Mouse (Mus musculus) embryonic facial prominence, embryonic 13.5 days (tissue): ENCODE results near the gene Gstm4. TPM values are rescaled to one million over a fixed set of nuclear protein-coding genes. Genes with fewer than 3 reads are reported as not detected.

Experiments used
- ATAC-seq: fragments of 200-750 bp; cut with Nextera tagmentation; 2 replicates; pipeline ENCODE4 v1.8.0; 2017; ENCODE audit warnings: low read depth; ENCODE audit not compliant: insufficient number of reproducible peaks, insufficient read depth, low FRiP score, low TSS enrichment
- H3K27ac ChIP-seq: fragments of 300-500 bp; sonication (generic); 2 replicates; pipeline ENCODE4 v1.5.1; 2015; ENCODE audit warnings: moderate library complexity, mild to moderate bottlenecking, inconsistent platforms
- H3K27me3 ChIP-seq: fragments of 300-500 bp; sonication (generic); 2 replicates; pipeline ENCODE4 v1.6.1; 2015; ENCODE audit warnings: mild to moderate bottlenecking, inconsistent platforms
- H3K36me3 ChIP-seq: fragments of 300-500 bp; sonication (generic); 2 replicates; pipeline ENCODE4 v1.6.1; 2015; ENCODE audit warnings: mild to moderate bottlenecking, inconsistent platforms
- H3K4me1 ChIP-seq: fragments of 300-500 bp; sonication (generic); 2 replicates; pipeline ENCODE4 v1.6.1; 2015; ENCODE audit warnings: inconsistent platforms
- H3K4me2 ChIP-seq: fragments of 300-500 bp; sonication (generic); 2 replicates; pipeline ENCODE4 v1.6.1; 2015; ENCODE audit warnings: moderate library complexity, mild to moderate bottlenecking, inconsistent platforms
- H3K4me3 ChIP-seq: fragments of 300-500 bp; sonication (generic); 2 replicates; pipeline ENCODE4 v1.5.1; 2015; ENCODE audit warnings: mild to moderate bottlenecking, inconsistent platforms
- H3K9ac ChIP-seq: fragments of 300-500 bp; sonication (generic); 2 replicates; pipeline ENCODE4 v1.6.1; 2015; ENCODE audit warnings: mild to moderate bottlenecking, inconsistent platforms
- H3K9me3 ChIP-seq: fragments of 300-500 bp; sonication (generic); 2 replicates; pipeline ENCODE4 v1.6.1; 2016; ENCODE audit warnings: inconsistent platforms
- WGBS: fragments of 180-500 bp; shearing (Covaris S2); methylation state at CpG from one replicate; pipeline ENCODE4 v1.1.7; 2015; ENCODE audit warnings: mixed read lengths; 5-methylcytosine and 5-hydroxymethylcytosine counted together
- polyA plus RNA-seq: library from polyadenylated mRNA; unstranded; fragments of >200 nt; fragmentation: Nextera tagmentation; extraction: Ambion mirVana; gene quantifications from 2 replicates; pipeline ENCODE4 v1.2.1, GENCODE M21; 2015

Gstm4 gene
- polyA plus RNA-seq, 1 experiment from 2014 or later: 15.0 TPM

DNA sequence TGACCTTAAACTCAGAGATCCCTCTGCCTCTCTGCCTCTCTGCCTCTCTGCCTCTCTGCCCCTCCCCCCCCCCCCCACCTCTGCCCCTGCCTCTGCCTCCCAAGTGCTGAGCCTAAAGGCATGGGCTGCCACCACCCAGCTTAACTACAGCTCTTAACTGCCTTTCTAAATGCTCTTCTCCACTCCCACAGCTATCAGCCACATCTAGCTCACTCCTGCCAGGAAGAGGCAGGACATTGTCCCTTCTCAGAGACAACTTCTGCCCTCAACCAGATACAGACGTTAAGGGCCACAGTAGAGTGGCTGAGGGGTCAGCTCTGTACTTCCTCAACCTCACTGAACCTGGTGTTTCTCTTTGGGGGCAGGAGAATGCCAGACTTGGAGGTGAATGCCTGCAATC, 24.1 kb upstream of the Gstm4 start:
- Histone ChIP-seq H3K36me3 (peaks cover 16% of the 10 kb centered on the region), H3K27me3 (no peaks in the 10 kb centered on the region), H3K27ac (no peak overlapping the region), H3K4me3 (no peak overlapping the region), H3K9ac (no peak overlapping the region), H3K4me1 (peaks cover 5% of the 10 kb centered on the region; the same call in 1 of the 2 replicates), H3K4me2 (no peak overlapping the region), H3K9me3 (no peaks in the 10 kb centered on the region)
- no peak for ATAC-seq
- 20% methylated on average over 1 of the region's 1 CpGs for WGBS

DNA sequence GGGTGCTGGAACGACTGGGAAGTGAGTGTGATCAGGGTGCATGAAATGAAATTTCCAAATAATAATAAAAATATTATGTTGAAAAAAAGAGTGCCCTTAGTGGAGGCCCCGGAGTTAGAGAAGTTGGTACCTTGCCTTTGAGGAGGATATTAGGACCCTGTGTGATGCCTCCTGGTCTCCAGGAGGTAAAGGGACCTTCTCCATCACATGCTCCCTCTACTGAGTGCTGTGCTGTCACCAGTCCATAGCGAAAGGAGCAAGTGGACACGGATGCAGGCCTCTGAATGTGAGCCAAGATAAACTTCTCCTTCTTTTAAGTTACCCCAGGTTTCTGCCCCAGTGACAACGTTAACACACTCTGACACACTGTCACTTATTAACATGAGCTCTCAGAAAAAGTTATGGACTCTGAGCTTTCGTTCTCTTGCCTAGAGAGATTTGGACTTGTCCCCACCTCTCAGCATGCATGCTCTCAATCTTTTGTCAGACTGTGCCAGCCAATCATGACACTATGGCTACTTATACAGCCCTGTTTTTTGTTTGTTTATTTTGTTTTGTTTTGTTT, 22.8 kb upstream of the Gstm4 start:
- no peak for ATAC-seq
- H3K36me3 ChIP-seq: 0 out of 2 replicates have a peak, but pooled peaks cover 4% of the 10 kb centered on the region
- WGBS: 67% methylated on average over 6 of the region's 6 CpGs

DNA sequence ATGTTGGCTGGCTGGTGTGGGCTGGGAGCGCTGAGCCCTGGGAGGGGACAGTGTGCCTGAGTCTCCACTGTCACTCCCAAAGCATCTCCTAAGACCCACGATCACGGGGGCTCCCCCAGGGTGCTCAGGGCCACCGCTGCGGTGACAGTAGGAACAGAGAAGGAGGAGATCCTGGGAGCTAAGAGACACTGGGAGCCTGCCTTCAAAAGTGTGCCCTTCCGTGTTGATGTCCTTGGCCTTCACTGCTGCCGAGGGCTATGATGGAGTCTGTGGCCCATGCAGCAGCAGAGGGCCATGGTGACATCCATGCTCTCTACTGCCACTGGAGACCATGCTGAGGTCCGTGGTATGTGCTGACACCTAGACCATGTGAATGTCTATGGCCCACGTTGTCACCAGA, 20.9 kb upstream of the Gstm4 start:
- no peak overlapping the region for H3K27ac ChIP-seq
- no peak overlapping the region for H3K9ac ChIP-seq
- 81% methylated on average over 9 of the region's 9 CpGs for WGBS
- ATAC-seq: no peak
- H3K4me2 ChIP-seq: no peak overlapping the region
- H3K9me3 ChIP-seq: no peaks in the 10 kb centered on the region
- no peaks in the 10 kb centered on the region for H3K27me3 ChIP-seq
- peaks cover 5% of the 10 kb centered on the region; the same call in 1 of the 2 replicates for H3K4me1 ChIP-seq
- H3K36me3 ChIP-seq: no peaks in the 10 kb centered on the region
- H3K4me3 ChIP-seq: no peak overlapping the region

More for the DNA sequence above, 22.8 kb upstream of the Gstm4 start:
- Histone ChIP-seq H3K9ac (no peak overlapping the region), H3K4me1 (peaks cover 5% of the 10 kb centered on the region; the same call in 1 of the 2 replicates), H3K9me3 (no peaks in the 10 kb centered on the region), H3K27me3 (no peaks in the 10 kb centered on the region), H3K4me2 (no peak overlapping the region), H3K4me3 (no peak overlapping the region), H3K27ac (no peak overlapping the region)

DNA sequence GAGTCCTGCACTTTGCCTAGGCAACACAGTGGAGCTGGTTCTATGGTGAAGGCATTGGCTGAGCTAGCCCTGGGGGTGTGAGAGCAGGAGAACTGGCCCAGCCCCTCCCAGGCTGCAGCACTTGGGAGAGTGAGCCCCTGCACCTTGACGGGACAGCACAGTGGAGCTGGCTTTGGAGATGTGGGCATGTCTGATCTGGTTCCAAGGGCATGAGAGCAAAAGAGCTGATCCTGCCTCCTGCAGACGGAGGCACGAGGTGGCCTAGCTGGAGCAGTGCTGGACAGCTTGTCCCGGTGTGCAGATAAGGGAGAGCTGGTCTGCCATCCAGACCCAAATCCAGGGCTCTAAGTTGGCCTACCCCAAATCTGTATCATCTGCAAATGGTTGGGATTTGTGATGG, 20.0 kb upstream of the Gstm4 start:
- no peak for ATAC-seq
- H3K4me3 ChIP-seq: no peak overlapping the region
- H3K27me3 ChIP-seq: no peaks in the 10 kb centered on the region

DNA sequence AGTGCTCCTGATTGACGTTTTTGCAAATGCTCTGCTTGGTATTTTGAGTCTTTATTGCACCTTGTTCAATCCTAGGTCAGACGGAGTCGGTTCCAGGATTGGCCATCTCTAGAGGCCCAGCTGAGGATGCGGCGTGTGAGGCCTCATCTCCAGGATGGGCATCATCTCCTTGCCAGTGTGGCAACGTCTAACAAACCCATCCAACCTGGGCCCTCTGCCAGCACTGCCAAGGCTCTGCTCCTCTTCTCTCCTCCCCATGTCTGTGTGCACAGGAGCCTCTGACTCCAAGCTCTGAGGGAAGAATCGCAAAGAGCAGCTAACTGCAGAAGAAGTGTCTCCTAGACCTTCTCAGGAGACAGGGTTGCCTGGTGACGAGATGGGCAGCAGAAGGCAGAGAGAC, 18.0 kb upstream of the Gstm4 start:
- no peaks in the 10 kb centered on the region for H3K27me3 ChIP-seq
- H3K9me3 ChIP-seq: no peaks in the 10 kb centered on the region
- no peak overlapping the region for H3K9ac ChIP-seq
- no peaks in the 10 kb centered on the region for H3K4me1 ChIP-seq
- no peak for ATAC-seq
- no peak overlapping the region for H3K4me2 ChIP-seq
- H3K4me3 ChIP-seq: no peak overlapping the region
- WGBS: 83% methylated on average over 8 of the region's 8 CpGs
- H3K27ac ChIP-seq: no peak overlapping the region
- no peaks in the 10 kb centered on the region for H3K36me3 ChIP-seq

More for the DNA sequence above, 20.0 kb upstream of the Gstm4 start:
- no peak overlapping the region for H3K4me2 ChIP-seq
- 67% methylated on average over 4 of the region's 4 CpGs for WGBS
- H3K27ac ChIP-seq: no peak overlapping the region
- no peak overlapping the region for H3K9ac ChIP-seq
- no peaks in the 10 kb centered on the region for H3K36me3 ChIP-seq
- no peaks in the 10 kb centered on the region for H3K9me3 ChIP-seq
- peaks cover 5% of the 10 kb centered on the region; the same call in 1 of the 2 replicates for H3K4me1 ChIP-seq

DNA sequence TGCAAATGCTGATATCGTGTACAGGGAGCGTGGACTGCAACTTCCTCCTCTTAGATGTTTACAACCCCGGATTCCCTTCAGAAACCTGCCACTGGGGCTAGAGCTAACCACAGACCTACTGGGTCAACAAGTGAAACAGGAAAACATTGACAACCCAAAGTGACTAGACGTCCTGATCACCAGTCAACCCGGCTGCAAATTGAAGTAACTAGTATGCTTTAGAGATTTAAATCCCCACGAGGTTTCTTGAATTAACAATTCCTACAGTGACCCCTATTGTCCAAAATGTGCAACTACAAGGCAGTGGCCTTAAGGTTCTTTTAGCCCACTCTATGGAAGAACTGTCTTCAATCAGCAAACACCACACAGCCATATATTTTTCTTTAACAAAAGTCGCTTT, 16.7 kb upstream of the Gstm4 start:
- H3K4me2 ChIP-seq: peak overlapping the region; percentile 43; the same call in 1 of the 2 replicates
- no peaks in the 10 kb centered on the region for H3K9me3 ChIP-seq
- no peaks in the 10 kb centered on the region for H3K4me1 ChIP-seq
- no peak for ATAC-seq
- no peak overlapping the region for H3K4me3 ChIP-seq
- H3K27me3 ChIP-seq: no peaks in the 10 kb centered on the region
- no peak overlapping the region for H3K9ac ChIP-seq
- H3K36me3 ChIP-seq: no peaks in the 10 kb centered on the region
- H3K27ac ChIP-seq: no peak overlapping the region
- 18% methylated on average over 7 of the region's 7 CpGs for WGBS

DNA sequence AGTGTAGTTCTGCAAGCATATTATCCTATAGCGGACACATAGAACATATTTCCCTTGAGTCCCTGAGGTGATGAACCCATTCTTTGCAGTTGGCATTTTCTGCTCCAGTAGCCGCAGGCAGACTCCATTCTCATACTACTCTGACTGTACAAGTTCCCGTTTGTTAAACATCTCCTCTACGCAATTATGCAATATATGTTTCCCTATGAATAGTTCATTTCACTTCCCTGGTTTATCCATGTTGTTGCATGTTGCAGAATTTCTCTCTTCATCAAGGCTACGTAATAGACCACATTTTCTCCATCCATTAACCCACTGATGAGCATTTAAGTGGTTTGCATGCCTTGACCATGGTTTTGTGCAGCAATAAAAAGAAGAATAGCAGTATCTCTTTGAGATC, 5.8 kb upstream of the Gstm4 start:
- Histone ChIP-seq H3K4me2 (no peak overlapping the region), H3K9me3 (no peaks in the 10 kb centered on the region), H3K4me3 (no peak overlapping the region), H3K4me1 (no peaks in the 10 kb centered on the region), H3K36me3 (no peaks in the 10 kb centered on the region), H3K27me3 (no peaks in the 10 kb centered on the region), H3K27ac (no peak overlapping the region), H3K9ac (no peak overlapping the region)
- no peak for ATAC-seq
- 91% methylated on average over 5 of the region's 5 CpGs for WGBS

DNA sequence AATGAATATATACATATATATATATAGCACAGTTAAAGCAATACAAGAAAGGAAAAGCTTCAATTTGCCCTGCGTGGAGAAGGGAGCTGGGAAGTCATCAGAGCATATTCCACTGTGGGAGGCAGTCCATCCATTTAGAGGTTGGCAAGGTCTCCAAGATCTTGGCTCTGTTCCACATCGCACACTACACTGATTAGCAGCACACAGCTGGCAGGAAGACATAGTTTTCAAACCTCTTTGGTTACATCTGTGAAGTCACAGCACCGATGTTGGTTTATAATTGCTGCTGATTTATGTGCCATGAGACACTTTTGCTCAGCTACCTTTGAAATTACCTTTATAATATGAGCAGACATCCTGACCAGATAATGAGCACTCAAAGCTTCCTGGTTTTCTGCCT, 3.6 kb upstream of the Gstm4 start:
- WGBS: 61% methylated on average over 3 of the region's 3 CpGs
- ATAC-seq: no peak
- Histone ChIP-seq H3K4me3 (no peak overlapping the region), H3K27ac (no peak overlapping the region), H3K4me1 (peaks cover 11% of the 10 kb centered on the region), H3K27me3 (no peaks in the 10 kb centered on the region; the same call in 1 of the 2 replicates), H3K36me3 (no peaks in the 10 kb centered on the region), H3K9ac (no peak overlapping the region), H3K9me3 (no peaks in the 10 kb centered on the region), H3K4me2 (no peak overlapping the region)

DNA sequence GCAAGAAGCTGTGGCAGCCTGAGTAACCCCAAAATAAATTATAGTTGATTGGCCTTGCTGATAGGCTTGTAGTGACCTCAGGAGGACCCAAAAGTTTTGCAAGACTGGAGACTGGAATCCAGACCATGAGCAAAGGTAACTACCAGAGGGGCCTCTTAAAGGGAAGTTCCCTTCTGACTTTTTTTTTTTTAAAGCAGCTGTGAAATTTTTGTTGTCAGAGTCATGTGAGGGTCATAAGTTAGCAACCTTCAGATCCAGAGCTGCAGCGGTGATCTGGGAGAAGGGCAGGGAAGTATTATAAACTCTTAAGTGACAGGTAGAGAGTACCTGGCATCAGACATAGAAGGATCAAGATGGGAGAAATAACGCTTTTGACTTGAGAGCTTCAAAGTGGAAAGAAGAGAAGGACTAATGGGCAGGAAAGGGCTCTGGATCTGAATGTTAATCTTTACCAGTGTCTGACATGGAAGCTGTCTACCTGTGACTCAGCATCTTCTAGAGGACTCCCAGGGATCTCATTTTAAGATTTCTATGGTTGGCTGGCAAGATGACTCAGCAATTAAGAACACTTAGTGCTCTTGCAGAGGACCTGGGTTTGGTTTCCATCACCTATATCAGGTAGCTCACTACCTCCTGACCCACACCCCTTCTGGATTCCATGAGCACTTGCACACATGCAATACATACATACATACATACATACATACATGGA, 2.4 kb upstream of the Gstm4 start:
- Histone ChIP-seq H3K4me3 (no peak overlapping the region), H3K4me1 (peaks cover 11% of the 10 kb centered on the region), H3K4me2 (no peak overlapping the region), H3K27me3 (no peaks in the 10 kb centered on the region; the same call in 1 of the 2 replicates), H3K9me3 (no peaks in the 10 kb centered on the region), H3K27ac (no peak overlapping the region), H3K36me3 (no peaks in the 10 kb centered on the region), H3K9ac (no peak overlapping the region)
- no peak for ATAC-seq
- WGBS: 86% methylated on average over 2 of the region's 2 CpGs

DNA sequence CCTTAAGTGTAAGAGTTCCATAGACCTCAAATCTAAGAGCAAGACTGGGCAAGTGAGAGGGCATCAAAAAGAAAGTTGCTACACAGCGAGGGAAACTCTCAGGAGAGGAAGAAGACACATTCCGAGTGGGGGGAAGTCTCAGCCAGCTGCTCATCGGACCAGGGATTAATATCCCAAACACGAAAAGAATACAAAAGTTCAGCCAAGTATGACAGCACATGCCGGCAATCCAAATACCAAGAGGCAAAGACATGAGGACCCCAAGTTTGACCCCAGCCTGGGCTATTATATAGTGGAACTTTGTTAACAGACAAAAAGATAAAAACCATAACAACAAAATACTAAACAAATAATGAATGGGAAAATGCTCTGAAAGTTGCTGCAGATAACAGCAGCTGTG, 11.5 kb downstream of the Gstm4 start:
- no peak for ATAC-seq
- 72% methylated on average over 5 of the region's 5 CpGs for WGBS

DNA sequence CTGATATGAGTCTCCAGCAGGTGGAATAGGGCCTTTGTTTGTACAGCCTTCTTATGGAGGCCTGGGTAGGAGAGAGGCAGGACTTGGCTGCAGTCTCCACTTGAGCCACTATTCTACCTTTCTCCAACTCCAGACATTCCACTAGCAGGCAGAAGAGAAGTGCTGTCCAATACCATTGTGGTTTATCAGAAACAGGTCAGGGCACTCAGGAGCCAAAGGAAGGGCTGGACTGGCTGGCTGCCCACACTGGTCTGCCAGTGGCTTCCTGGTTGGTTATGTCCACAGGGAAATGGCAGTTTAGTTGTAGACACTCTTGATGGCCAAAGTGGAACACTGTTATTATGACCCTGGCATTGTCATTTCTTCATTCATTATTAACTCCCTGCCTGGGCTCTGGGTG, 12.6 kb downstream of the Gstm4 start:
- H3K4me2 ChIP-seq: no peak overlapping the region
- H3K9ac ChIP-seq: no peak overlapping the region
- H3K27ac ChIP-seq: no peak overlapping the region
- H3K36me3 ChIP-seq: no peaks in the 10 kb centered on the region
- no peaks in the 10 kb centered on the region for H3K9me3 ChIP-seq
- H3K27me3 ChIP-seq: no peaks in the 10 kb centered on the region
- no peaks in the 10 kb centered on the region for H3K4me1 ChIP-seq
- ATAC-seq: no peak
- no peak overlapping the region for H3K4me3 ChIP-seq

More for the DNA sequence above, 11.5 kb downstream of the Gstm4 start:
- Histone ChIP-seq H3K9me3 (no peaks in the 10 kb centered on the region), H3K4me1 (no peaks in the 10 kb centered on the region), H3K27me3 (no peaks in the 10 kb centered on the region), H3K9ac (no peak overlapping the region), H3K4me3 (no peak overlapping the region), H3K36me3 (no peaks in the 10 kb centered on the region), H3K27ac (no peak overlapping the region), H3K4me2 (no peak overlapping the region)

DNA sequence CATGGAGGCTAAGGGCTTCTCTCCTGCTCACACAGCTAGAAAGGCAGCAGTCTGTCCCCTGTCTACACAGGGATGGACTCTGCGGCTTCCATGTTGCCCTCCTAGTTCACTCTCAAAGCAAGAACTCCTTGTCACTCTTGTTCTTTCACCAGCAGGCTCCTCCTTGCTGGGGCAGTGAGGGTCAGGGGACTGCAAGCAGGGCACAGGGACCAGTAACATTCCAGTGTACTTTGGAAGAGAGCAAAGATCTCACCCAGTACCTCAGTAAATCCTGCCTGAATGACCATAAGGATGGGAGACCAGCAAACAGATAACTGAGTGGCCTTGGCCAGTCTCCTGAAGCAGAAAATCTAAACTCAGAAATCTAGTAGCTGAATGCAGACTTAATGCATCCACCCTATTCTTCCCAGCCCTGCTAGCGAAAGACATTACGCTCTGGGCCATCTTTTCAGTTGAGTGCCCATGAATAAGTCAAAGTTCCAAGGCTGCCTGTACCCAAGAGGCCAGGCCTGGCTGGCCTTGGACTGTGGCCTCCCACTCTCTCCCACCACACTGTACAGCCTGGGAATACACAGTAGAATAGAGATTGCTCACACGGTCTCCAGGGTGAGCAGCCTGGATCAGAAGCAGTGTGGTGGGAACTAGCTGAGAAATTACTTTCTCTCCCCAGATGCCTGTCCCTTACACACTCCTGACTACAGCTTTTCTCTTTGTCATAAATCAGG, 15.9 kb downstream of the Gstm4 start:
- WGBS: 84% methylated on average over 4 of the region's 4 CpGs
- H3K27me3 ChIP-seq: no peaks in the 10 kb centered on the region

More for the DNA sequence above, 15.9 kb downstream of the Gstm4 start:
- no peak overlapping the region for H3K4me2 ChIP-seq
- H3K36me3 ChIP-seq: no peaks in the 10 kb centered on the region
- no peak overlapping the region for H3K9ac ChIP-seq
- no peak overlapping the region for H3K4me3 ChIP-seq
- H3K4me1 ChIP-seq: no peaks in the 10 kb centered on the region
- no peak for ATAC-seq
- no peak overlapping the region for H3K27ac ChIP-seq
- no peaks in the 10 kb centered on the region for H3K9me3 ChIP-seq
